ENCODE assay signal across 18 mouse cellular contexts in genomic region chr3:154979101-154979500, GRCm38 (mm10).
DNase-seq lines count a peak whose midpoint lies in the region; ATAC-seq and TF ChIP-seq lines count a peak whose summit lies in the region.
"Had no signal": no experiment of that assay in that cellular context is flagged by ENCODE, and none has a peak within 500 bp of the region (broad histone marks: within the 10 kb centered on the region; RNA-seq: fewer than 3 reads in every experiment).

No protein-coding gene starts in this region.

- H3K9me3 ChIP-seq in limb, embryonic 11.5 days (ENCODE audit: control insufficient read depth, low read length) = no peaks in the 10 kb centered on the region
- H3K9me3 ChIP-seq in limb, embryonic 10.5 days (replicated peaks) = no peaks in the 10 kb centered on the region
- no peaks in the 10 kb centered on the region for H3K9me3 ChIP-seq in intestine, embryonic 16.5 days (ENCODE audit: control insufficient read depth, low read length)
- H3K9me3 ChIP-seq: forebrain, embryonic 13.5 days; neural tube, embryonic 13.5 days had no signal

- no peak overlapping the region for H3K27ac ChIP-seq in limb, embryonic 11.5 days (replicated peaks; ENCODE audit: low read depth, low read length)
- no peak overlapping the region for H3K27ac ChIP-seq in limb, embryonic 10.5 days
- H3K27ac ChIP-seq in intestine, embryonic 16.5 days (ENCODE audit: low read length) = no peak overlapping the region
- H3K27ac ChIP-seq: forebrain, embryonic 13.5 days; neural tube, embryonic 13.5 days had no signal

- no peaks in the 10 kb centered on the region for H3K36me3 ChIP-seq in limb, embryonic 11.5 days (ENCODE audit: control insufficient read depth, insufficient read depth, low read length)
- H3K36me3 ChIP-seq in limb, embryonic 10.5 days = no peaks in the 10 kb centered on the region
- no peaks in the 10 kb centered on the region for H3K36me3 ChIP-seq in myocyte (ENCODE audit: control insufficient read depth, insufficient read depth)
- H3K36me3 ChIP-seq in intestine, embryonic 16.5 days (ENCODE audit: control insufficient read depth, insufficient read depth, low read length) = no peaks in the 10 kb centered on the region
- H3K36me3 ChIP-seq: neural tube, embryonic 13.5 days had no signal

- no peaks in the 10 kb centered on the region for H3K4me1 ChIP-seq in limb, embryonic 11.5 days (ENCODE audit: control insufficient read depth, insufficient read depth, low read length)
- no peaks in the 10 kb centered on the region for H3K4me1 ChIP-seq in limb, embryonic 10.5 days
- H3K4me1 ChIP-seq in intestine, embryonic 16.5 days (ENCODE audit: control insufficient read depth, insufficient read depth, low read length) = no peaks in the 10 kb centered on the region
- H3K4me1 ChIP-seq: forebrain, embryonic 13.5 days; neural tube, embryonic 13.5 days had no signal

- peak; percentile 65 for DNase-seq in limb, embryonic 11.5 days (ENCODE audit: low spot score)
- DNase-seq in limb, embryonic 10.5 days (ENCODE audit: low spot score) = no peak
- peak; percentile 75 for DNase-seq in NIH3T3 (ENCODE audit: low read depth)
- peak; percentile 59 for DNase-seq in embryo, embryonic 11 days
- no peak for DNase-seq in heart, adult 8-10 months (ENCODE audit: low spot score)
- DNase-seq in layer of hippocampus, adult 9-10 months (ENCODE audit: low spot score) = no peak
- DNase-seq: cerebellum, postnatal 10 days; heart, adult 18-20 months; lung, postnatal 10 days; spleen, adult 18-20 months; thymus, postnatal 25 days had no signal

- no peak for ATAC-seq in limb, embryonic 11.5 days (ENCODE audit: insufficient number of reproducible peaks, low FRiP score, low TSS enrichment, low read depth)
- ATAC-seq in intestine, embryonic 16.5 days = no peak
- ATAC-seq: forebrain, embryonic 13.5 days; inflammation-experienced regulatory T-cells, adult 6 months; midbrain, embryonic 16.5 days had no signal

- no peaks in the 10 kb centered on the region for H3K79me2 ChIP-seq in myocyte (ENCODE audit: control insufficient read depth, insufficient read depth)

- no peak overlapping the region for H3K4me2 ChIP-seq in limb, embryonic 11.5 days (ENCODE audit: low read depth, severe bottlenecking)
- H3K4me2 ChIP-seq in myocyte (ENCODE audit: low read depth) = no peak overlapping the region
- no peak overlapping the region for H3K4me2 ChIP-seq in intestine, embryonic 16.5 days (ENCODE audit: low read depth, low read length)
- H3K4me2 ChIP-seq: forebrain, embryonic 13.5 days; liver, embryonic 11.5 days; neural tube, embryonic 13.5 days had no signal

- H3K9ac ChIP-seq in limb, embryonic 11.5 days (ENCODE audit: low read length) = no peak overlapping the region
- no peak overlapping the region for H3K9ac ChIP-seq in intestine, embryonic 16.5 days (ENCODE audit: low read depth, low read length)
- H3K9ac ChIP-seq: forebrain, embryonic 13.5 days; neural tube, embryonic 13.5 days had no signal

- H3ac ChIP-seq in myocyte (ENCODE audit: control insufficient read depth, insufficient read length) = no peak overlapping the region

- WGBS in limb, embryonic 11.5 days = 80% methylated on average over 7 of the region's 7 CpGs
- WGBS in limb, embryonic 10.5 days = 85% methylated on average over 7 of the region's 7 CpGs
- 78% methylated on average over 7 of the region's 7 CpGs for WGBS in intestine, embryonic 16.5 days

- no peak overlapping the region for H3K4me3 ChIP-seq in limb, embryonic 11.5 days (ENCODE audit: low read depth, low read length)
- no peak overlapping the region for H3K4me3 ChIP-seq in limb, embryonic 10.5 days
- H3K4me3 ChIP-seq in myocyte = no peak overlapping the region
- no peak overlapping the region for H3K4me3 ChIP-seq in intestine, embryonic 16.5 days (ENCODE audit: low read length)
- H3K4me3 ChIP-seq: forebrain, embryonic 13.5 days; neural tube, embryonic 13.5 days had no signal

- TF ChIP-seq POLR2A in myocyte (IDR thresholded peaks at IDR 0.05; ENCODE audit: insufficient read length, low read depth) = no peak

- no peaks in the 10 kb centered on the region for H3K27me3 ChIP-seq in limb, embryonic 11.5 days (ENCODE audit: control insufficient read depth, insufficient read depth, low read length)
- no peaks in the 10 kb centered on the region for H3K27me3 ChIP-seq in limb, embryonic 10.5 days (ENCODE audit: low read depth, poor library complexity, severe bottlenecking)
- H3K27me3 ChIP-seq in myocyte (ENCODE audit: control insufficient read depth, insufficient read depth, insufficient read length) = no peaks in the 10 kb centered on the region
- no peaks in the 10 kb centered on the region for H3K27me3 ChIP-seq in intestine, embryonic 16.5 days (replicated peaks; ENCODE audit: control insufficient read depth, insufficient read depth, low read length)
- H3K27me3 ChIP-seq: forebrain, embryonic 13.5 days; neural tube, embryonic 13.5 days had no signal

TF ChIP-seq in myocyte, 11 proteins besides CTCF, POLR2A, EP300 and RAD21:
- no peak for TF ChIP-seq MYOD1 (IDR thresholded peaks at IDR 0.05; ENCODE audit: control insufficient read depth in 1 of 3, insufficient read length in 2 of 3, low read depth in 2 of 3)
- TF ChIP-seq REST (IDR thresholded peaks at IDR 0.05; ENCODE audit: insufficient read depth, insufficient read length) = peak; percentile 70

Comparison
In these comparisons a context has a peak if more than half of its experiments do, and no peak if none do; other contexts are left out.
1. DNase-seq: peak in limb, embryonic 11.5 days (single experiment), NIH3T3 (single experiment) and embryo, embryonic 11 days (single experiment); none in limb, embryonic 10.5 days (single experiment), heart, adult 8-10 months (single experiment) and layer of hippocampus, adult 9-10 months (single experiment).